Mouse (Mus musculus): ENCODE data around the gene Rps21.
"Not testable (repeated sequence)": the region's sequence is repeated elsewhere in the genome, so short reads cannot be mapped to it uniquely, and the experiment has no call there.

Gene Rps21

DNA sequence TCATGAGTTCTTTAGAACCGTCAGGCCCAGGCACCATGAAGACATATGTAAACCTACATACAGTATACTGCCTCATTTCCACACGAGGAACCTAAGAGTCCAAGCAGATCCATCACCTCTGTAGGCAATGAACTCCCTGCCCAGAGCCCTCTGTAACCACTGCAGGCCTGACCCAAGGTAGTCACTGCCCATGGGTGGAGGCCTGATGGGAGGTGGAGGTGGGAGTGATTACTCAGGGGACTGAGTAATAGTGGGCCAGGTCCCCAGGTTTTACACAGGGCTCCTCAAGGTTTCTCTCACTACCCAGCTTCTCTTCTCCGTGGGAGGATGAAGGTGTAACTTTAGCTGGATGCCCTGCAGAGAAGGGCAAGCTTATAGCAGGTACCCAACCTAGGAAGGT lies 28.0 kb upstream of the Rps21 start:
- no peak for DNase-seq (ENCODE audit: low spot score)

DNA sequence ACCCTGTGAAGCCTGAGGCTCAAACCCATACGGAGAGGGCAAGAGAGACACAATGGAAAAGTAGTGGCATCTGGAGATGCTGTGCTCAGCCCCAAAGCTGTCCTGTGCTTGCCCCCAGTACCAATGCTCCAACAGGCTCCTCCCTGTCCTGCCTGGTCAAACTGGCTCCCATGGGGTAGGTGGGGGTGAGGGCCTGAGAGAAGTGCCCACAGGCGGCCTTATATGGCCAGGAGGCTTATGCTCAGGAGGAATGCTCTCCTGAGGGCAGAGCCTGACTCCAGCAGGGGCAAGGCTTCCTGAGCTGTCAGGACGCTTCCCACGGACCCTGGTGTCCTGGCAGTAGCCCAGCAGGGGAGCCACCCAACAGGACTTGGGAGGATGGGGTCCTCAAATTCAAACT lies 26.7 kb upstream of the Rps21 start:
- DNase-seq (ENCODE audit: low spot score): no peak

DNA sequence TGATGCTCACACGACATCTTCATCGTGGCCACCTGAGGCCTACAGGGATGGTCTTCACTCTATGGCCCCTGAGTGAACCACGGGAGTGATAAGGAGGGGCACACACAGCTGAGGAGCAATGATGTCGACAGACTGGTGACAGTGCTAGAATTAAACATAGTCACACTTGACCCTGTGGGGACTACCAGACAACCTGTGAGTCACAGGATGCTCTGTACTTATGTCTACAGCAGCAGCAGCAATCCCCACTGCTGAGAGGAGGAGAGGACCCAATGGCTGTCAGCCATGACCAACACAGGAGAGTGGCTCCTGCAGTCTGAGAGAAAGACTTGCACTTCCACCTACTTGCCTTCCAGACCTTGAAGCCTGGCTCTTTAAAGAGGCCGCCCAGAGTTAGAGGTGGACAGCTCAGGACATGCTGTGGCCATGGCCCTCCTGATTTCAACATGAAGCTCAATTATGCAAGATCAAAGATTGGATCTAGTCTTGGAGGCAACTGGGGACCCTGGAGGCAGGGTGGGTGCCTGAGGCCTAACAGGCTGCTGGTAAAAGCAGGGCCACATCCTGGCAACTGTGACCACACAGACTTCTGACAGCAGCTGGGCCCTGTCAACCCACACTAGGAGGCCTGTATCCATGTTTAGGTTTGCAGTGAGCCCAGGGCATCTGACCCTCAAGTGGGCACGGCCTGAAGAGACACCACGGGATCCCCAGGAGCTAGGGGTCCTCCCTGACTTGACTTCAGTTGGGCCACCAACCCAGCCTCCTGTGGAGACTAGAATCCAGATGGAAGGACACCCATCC lies 23.9 kb upstream of the Rps21 start:
- no peak for DNase-seq (ENCODE audit: low spot score)

DNA sequence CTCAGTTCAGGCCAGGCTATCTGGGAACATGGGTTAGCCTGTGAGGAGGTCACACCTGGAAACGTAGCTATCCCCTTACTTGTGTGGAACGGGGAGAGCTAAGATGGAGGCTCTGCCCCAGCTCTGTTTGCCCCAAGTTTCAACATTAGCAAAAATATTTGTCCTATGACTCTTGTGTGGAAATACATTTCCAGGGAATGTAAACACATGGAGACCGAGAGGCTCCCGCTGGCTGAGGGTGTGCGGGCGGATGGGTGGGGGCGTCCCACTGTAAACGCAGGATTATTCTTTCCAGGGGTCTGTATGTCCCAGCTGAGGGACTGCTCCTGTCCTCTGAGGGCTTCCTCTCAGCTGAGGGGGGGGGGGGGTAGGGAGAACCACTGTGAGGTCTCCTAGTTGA lies 22.8 kb upstream of the Rps21 start:
- DNase-seq (ENCODE audit: low spot score): no peak

DNA sequence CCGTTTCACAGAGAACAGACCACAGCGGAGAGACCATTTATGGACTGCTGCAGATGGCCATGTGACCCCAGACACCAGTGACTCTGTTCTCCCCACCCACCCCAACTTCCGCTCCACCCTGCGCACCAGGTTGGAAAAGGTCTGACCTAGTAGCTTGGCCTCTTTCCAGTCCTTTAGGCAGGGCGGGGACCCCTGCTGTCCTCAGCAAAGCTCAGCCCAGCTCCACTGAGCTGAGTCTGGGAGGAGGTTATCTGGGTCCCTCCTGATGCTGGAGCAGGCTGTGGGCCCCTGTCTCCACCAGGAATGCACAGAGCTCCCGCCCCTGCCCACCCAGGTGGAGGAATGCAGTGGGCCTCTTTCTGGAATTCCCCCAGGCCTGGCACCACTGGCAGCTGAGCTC lies 22.2 kb upstream of the Rps21 start:
- DNase-seq (ENCODE audit: low spot score): no peak

DNA sequence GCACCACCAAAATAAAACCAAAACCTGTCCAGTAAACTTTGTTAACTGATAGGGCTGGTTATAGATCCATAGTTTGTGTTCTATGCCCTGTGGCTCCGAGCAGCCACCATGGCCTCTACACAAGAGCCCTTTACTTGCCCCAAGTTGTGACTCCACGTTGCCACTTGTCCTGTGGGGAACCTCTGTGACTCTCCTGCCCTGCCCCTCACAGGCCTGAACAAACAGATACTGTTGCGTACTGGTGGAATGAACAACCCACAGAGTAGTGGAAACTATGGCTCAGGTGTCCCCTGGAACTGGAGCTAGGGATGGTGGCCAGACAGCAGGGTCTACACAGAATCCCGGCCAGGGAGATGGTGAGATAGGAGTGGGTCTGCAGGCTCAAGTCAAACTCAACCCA lies 21.4 kb upstream of the Rps21 start:
- DNase-seq (ENCODE audit: low spot score): no peak

DNA sequence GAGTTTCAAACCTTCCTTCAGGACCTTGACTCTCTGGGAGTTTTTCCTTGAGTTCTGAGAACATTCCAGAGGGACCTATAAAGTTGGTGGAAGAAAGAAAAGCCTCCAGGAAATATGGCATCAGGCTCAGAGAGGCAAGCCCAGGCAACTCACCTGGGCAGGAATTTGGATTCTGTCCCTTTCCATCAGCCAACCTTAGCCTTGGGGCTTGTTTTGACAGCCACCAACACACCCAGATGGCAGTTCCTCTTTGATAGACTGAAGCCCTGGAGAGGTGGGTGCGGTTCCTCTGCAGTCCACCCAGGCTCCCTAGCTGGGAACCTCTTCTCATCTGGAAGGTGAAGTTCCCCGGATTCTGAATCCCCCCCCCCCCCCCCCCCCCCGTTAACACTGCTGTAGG lies 20.7 kb upstream of the Rps21 start:
- DNase-seq (ENCODE audit: low spot score): no peak

DNA sequence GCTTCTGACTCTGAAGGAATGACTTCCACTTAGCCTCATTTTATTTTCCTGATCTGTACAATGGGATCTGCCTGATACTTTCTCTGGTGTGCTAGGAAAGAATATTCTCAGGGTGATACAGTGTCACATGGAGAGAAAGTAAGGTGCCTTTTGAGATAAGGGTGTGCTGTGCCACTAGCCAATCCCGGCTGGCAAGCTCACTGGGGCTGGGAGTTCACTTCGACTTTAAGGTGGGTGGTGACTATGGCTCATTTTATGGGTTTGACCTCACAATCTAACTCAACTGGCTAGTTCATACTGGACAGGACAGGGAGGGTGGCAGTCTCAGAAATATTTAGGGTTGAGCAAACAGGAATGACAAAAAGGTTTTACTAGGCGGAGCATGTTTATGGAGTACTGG lies 20.2 kb upstream of the Rps21 start:
- DNase-seq (ENCODE audit: low spot score): no peak

DNA sequence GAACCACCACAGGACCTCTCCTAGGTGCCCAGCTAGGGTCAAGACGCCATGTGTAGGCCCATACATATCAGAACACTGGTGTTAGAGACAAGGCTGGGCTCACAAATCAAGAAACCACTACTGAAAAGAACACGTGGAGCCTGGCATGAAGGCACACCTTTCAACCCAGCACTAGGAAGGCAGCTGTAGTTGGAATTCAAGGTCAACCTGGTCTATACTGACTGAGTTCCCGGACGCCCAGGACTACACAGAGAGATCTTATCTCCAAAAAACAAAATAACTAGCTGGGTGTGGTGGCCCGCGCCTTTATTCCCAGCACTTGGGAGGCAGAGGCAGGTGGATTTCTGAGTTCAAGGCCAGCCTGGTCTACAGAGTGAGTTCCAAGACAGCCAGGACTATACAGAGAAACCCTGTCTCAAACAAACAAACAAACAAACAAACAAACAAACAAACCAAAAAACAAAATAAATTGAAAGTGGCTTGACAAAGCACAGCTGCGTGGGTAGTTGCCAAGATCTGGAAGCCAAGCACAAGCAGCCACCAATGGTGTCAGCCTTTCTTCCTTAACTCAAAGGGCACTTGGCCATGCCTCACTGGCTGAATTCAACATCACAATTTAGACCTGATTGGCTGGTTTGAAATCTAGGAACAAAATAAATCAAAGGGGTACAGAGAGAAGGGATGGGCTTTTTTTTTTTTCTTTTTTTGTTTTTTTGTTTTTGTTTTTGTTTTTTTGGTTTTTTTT lies 19.4 kb upstream of the Rps21 start:
- DNase-seq (ENCODE audit: low spot score): no peak

DNA sequence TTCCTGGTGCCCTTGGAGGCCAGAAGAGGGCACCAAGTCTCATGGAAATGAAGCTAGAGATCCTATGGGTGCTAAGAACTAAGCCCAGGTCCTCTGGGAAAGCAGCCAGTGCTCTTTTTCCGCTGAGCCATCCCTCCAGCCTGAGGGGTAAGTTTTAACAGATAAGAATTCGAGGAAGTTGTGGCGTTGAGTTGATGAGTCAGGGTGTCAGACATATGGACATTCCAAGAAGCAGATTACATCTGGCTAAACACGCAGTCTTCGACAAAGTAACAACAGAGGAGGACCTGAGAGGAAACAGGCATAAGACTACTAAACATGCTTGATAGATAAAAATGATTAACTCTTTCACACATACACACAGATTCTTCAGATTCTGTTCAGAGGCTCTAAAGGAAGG lies 18.6 kb upstream of the Rps21 start:
- no peak for DNase-seq (ENCODE audit: low spot score)

DNA sequence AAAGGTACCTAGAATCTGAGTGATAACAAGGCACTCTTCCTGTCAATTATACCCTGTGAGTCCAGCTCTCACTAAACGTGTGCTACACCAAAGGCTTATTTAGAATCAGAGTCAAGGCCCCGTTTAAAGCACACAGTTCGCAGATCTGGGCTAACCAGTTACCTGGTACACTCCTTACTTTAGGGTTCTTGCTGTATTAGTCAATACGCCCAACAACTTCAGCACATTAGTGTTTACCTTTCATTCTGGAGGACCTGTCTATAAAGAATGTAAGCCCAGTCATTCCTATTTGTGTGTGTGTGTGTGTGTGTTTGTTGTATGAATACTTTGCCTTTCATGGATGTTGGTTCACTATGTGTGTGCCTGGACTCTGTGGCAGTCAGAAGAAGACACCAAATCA lies 14.1 kb upstream of the Rps21 start:
- no peak for DNase-seq (ENCODE audit: low spot score)

DNA sequence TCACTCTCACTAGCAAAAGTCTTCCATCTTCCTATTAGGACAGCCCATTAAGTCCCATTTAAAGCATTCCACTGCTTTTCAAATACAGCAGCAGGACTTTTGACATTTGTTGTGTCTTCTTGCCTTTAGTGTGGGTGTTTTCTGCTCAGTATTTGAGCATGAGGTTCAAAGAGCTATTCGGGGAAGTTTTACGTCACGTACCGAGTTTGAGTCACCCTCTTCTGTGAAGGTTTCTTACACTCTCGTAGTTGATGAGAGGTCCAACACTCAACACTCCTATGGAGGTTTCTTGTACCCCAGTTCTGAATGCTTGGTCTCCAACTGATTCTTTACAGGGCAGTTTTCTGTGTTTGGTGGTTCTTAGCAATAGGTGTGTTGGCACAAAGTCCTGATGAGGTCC lies 9.3 kb upstream of the Rps21 start:
- DNase-seq (ENCODE audit: low spot score): no peak

DNA sequence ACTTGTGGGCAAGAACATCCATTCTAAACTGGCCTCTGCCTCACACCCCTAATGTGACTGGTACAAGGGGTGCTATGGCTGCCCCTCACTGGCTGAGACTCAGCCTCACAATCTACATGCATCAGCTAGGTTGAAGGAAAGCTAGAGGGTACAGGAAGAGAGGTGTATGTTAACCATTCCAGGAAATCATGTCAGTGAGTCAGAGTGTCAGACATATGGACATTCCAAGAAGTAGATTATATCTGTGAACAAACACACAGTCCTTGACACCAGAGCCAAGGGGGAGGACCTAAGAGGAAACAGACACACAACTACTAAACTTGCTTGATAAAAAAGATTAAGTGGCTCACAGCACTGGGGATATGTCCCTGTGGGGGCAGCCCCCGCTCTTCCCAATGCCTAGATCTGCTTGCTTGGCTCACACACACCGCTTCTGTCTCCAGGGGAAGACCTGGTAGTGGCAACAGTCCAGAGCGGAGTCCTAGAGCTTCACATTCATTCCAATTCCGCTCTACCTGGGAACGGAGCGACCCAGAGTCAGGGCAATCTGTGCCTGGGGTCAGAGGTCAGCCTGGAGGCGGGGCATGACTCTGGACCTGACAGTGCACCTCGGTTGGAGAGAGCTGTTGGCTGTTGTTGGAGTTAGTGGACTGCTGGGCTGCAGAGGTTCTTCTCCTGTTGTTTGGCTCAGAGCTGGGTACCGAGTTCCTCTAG lies 8.1 kb upstream of the Rps21 start:
- DNase-seq (ENCODE audit: low spot score): no peak

DNA sequence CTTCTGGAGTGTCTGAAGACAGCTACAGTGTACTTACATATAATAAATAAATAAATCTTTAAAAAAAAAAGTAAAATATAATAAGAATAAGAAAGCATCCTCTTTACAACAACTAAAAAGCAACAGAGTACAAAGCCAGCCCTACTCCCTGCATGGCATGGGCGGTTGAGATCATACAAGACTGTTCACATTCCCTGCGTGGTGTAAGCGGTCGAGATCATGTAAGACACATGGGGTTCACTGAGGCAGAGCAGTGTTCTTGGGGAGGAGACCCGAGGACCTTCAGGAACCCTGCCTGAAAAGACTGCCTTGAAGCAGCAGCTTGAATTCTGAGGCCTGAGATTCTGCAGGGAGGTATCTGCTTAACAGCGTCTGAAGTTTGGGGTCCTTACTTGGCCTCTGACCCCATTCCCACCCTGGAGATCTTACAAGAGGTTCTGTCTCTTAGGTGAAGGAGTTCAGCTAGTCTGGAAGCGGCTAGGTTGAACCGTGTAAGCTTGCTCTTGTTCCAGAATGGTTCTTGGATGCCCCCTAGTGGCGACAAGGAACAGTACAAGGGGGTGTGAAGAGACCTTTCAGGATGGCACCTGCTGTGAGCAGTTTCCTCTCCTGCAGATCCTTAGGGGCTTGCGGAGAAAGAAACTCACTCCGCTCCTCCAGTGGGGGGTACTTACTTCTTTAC lies 6.1 kb upstream of the Rps21 start:
- DNase-seq (ENCODE audit: low spot score): peak; percentile 83

DNA sequence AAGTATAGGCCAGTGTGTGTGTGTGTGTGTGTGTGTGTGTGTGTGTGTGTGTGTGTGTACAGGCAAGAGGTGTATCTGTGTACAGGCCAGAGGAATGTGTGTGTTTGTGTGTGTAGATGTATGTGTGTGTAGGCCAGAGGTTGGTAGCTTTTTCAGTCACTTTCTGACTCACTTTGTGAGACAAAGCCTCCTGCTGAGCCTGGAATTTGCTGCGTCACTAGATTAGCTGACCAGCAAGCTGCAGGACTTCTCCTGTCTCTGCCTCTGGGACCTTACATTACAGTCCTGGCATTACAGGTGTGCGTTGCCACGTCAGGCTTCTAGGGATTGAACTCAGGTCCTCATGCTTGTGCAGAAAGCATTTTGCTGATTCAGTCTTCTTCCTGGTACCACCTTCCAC lies 5.3 kb upstream of the Rps21 start:
- DNase-seq (ENCODE audit: low spot score): no peak

DNA sequence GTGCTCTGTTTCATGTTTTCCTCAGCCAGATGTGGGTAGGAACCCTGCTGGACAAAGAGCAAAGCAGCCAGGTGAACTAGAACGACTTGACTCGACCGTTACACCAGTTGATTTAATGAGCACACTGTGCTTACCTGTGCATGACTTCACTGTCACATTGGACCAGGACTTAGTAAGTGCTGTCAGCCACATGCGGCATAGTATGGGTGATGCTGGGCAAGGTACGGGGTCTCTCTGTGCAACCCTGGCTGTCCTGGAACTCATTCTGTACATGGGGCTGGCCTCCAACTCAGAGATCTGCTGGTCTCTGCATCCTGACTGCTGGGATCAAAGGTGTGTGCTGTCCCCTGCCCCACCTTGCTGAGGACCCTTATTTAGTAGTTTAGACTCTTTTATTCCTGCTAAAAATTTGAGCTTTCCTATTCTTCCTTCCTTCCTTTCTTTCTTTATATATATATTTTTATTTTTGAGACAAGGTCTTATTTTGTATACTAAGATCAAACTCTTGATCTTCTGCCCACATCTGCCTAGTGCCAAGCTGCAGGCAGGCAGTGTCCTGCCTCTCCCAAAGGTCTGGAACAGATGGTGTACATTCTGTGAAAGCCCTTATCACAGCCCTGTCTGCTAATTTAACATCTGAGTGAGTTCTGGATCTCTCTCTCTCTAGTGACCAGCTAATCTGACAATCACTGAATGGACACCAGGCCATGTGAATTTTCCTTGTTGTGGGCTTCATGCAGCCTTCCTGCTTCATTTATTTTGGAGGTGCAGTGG lies 2.6 kb upstream of the Rps21 start:
- no peak for DNase-seq (ENCODE audit: low spot score)

DNA sequence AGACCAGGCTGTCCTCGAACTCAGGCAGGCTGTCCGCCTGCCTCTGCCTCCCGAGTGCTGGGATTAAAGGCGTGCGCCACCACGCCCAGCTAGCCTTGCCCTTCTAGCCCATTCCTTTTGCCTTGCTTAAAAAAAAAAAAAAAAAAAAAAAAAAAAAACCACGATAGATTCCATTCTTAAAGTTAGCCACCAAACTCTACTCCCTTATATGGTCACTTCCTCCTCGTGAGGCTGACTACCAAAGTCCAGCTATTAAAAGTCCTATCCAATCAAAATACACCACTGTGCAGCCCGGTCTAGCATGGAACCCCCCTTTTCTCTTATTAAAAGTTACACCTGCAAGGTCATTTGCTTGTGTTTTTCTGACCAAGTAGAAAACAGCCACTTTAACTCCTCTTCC lies 1.5 kb upstream of the Rps21 start:
- DNase-seq (ENCODE audit: low spot score): no peak

DNA sequence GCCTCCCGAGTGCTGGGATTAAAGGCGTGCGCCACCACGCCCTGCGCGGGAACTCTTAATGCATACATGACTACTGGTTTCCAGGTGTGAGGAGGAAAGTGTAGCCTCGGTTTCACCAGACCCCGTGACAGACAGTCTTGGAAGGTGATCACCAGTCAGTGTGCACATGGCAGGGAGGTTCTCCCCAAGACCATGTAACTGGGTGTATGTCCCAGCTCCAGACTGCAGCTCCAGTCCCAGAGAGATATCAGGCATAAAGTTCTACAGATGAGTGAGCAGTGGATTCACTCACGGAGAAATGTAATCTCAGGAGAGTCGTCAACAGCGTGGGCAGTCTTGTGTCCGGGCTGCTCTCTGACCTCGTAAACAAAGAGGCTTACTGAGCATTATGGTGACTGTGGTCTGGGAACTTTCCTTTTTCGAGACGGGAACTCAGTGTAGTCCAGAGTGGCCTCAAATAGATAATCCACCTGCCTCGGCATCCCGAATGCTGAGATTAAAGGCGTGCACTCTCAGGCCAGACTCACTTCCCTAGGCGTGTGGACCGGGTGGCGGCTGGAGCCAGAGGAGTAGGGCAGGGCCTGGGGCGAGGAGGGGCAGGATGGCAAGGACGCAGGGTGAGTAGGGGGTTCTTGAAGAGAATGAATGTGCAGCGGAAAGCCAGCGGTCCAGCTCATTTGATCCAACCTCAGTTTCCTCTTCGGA lies 729 bp upstream of the Rps21 start:
- no peak for DNase-seq (ENCODE audit: low spot score)

DNA sequence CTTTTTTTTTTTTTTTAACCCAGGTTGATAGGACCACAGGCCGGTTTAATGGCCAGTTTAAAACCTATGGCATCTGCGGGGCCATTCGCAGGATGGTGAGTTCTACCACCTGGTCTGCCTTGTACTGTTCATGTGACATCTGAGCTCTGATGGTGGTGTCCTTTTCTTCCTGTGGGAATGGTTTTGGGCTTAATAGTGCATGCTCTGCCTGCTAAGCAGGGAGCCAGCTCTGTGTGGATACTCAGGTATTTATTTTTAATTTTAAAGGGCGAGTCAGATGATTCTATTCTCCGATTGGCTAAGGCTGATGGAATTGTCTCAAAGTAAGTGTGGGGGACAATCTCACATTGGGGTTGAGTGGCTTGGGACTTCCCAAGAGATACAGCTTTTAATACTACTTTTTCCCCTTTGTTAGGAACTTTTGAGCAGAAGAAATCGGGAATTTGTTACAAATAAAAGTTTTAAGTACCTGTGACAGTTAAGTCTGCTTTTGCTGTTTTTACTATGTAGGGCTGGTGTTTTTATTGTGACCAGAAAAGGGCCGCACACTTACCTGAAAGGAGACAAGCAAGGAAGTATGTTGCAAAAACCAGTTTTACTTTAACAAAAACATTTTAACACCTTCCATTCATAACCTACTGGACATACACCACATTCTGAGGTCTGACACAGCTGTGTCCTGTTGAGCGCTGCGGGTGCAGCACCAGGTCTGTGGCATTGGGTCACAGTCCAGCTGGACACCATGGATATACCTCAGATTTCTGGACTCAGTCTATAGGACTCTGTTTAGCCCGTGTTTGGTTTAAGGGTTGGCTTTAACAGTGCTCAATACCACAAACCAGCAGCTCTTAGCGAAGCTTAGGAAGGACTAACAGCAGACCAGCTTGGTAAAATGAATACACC lies 1.0 kb downstream of the Rps21 start:
- no peak for DNase-seq (ENCODE audit: low spot score)

DNA sequence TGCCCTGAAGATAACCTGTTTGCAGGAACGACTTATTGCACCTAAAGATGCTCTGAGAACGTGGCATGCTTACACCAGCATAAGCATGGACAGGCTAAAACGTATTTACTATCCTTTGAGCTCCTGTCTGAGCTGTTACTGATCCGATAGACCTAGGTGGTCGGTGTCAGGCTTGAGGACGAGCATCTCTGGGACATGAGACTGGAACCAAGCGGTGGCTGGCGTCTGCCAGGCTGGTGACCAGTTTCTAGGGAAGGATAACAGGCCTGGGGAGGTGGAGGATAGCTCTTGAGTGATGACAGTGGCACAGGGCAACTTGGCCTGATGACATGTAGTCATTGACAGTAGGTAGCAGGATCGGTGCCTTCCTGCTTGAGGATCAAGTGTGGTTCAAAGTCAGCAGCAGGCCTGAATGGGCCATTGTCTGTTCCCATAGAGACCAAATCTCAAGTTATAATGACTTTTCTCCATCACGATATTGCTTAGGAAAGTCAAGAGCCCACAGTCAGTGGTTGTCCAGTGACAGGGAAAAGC lies 1.8 kb downstream of the Rps21 start:
- DNase-seq (ENCODE audit: low spot score): not testable (repeated sequence)

All from urinary bladder, postnatal 25 days (tissue).